12 mouse cellular contexts compared by ENCODE assay signal in the genomic region with DNA sequence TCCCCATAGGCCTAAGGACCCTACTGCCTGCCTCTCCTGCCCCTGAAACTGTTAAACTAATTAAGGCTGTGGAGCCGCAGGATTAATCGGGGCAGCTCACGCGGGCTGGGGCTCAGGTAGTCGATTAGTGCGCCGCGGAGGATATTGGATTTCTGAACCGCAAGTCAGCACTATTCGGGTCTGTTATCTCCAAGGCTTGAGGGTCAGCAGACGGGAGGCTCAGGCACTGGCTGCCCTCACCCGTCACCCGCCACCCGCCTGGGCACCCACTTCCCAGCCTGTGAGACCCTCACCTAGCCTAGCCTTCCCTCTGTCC. TPM values are rescaled to one million over a fixed set of nuclear protein-coding genes. Genes with fewer than 3 reads are reported as not detected.
DNase-seq lines count a peak whose midpoint lies in the region; ATAC-seq and TF ChIP-seq lines count a peak whose summit lies in the region.
"Had no signal": no experiment of that assay in that cellular context is flagged by ENCODE, and none has a peak within 500 bp of the region (broad histone marks: within the 10 kb centered on the region; RNA-seq: fewer than 3 reads in every experiment).

No protein-coding gene starts in this region.

- H3K9ac ChIP-seq in lung, embryonic 16.5 days (ENCODE audit: low read length) = no peak overlapping the region
- no peak overlapping the region for H3K9ac ChIP-seq in stomach, embryonic 15.5 days

- no peak for ATAC-seq in lung, embryonic 16.5 days (ENCODE audit: low read depth)
- ATAC-seq in stomach, embryonic 15.5 days (ENCODE audit: insufficient read depth, low FRiP score, low read depth) = no peak

- 59% methylated on average over 14 of the region's 14 CpGs for WGBS in cerebellum, adult 2 months
- WGBS in lung, embryonic 16.5 days = 57% methylated on average over 14 of the region's 14 CpGs
- 54% methylated on average over 14 of the region's 14 CpGs for WGBS in limb, embryonic 10.5 days
- WGBS in stomach, embryonic 15.5 days = 51% methylated on average over 14 of the region's 14 CpGs

- peak overlapping the region; percentile 6; the same call in 1 of the 2 replicates for H3K27ac ChIP-seq in cerebellum, adult 2 months (ENCODE audit: insufficient read depth, low read length)
- 0 out of 2 replicates have a peak overlapping the region, but pooled peaks have one; percentile 23 for H3K27ac ChIP-seq in lung, embryonic 16.5 days (ENCODE audit: low read length)
- H3K27ac ChIP-seq in limb, embryonic 10.5 days = peak overlapping the region; percentile 88
- 0 out of 2 replicates have a peak overlapping the region, but pooled peaks have one; percentile 40 for H3K27ac ChIP-seq in stomach, embryonic 15.5 days

- peaks cover 78% of the 10 kb centered on the region for H3K4me1 ChIP-seq in cerebellum, adult 2 months (ENCODE audit: control insufficient read depth, insufficient read depth, low read length)
- peaks cover 77% of the 10 kb centered on the region for H3K4me1 ChIP-seq in lung, embryonic 16.5 days (replicated peaks; ENCODE audit: control insufficient read depth, insufficient read depth, low read length)
- H3K4me1 ChIP-seq in limb, embryonic 10.5 days = peaks cover 100% of the 10 kb centered on the region
- H3K4me1 ChIP-seq in stomach, embryonic 15.5 days = peaks cover 98% of the 10 kb centered on the region

- TF ChIP-seq POLR2A in cerebellum, adult 2 months (IDR thresholded peaks at IDR 0.05; ENCODE audit: borderline replicate concordance, insufficient read depth, low read length) = no peak

- no peak overlapping the region for H3K4me2 ChIP-seq in lung, embryonic 16.5 days (ENCODE audit: low read depth, low read length)
- H3K4me2 ChIP-seq in stomach, embryonic 15.5 days = no peak overlapping the region

- H3K36me3 ChIP-seq in lung, embryonic 16.5 days (ENCODE audit: control insufficient read depth, insufficient read depth, low read length) = no peaks in the 10 kb centered on the region
- peaks cover 31% of the 10 kb centered on the region for H3K36me3 ChIP-seq in limb, embryonic 10.5 days
- H3K36me3 ChIP-seq in stomach, embryonic 15.5 days = 0 out of 2 replicates have a peak, but pooled peaks cover 4% of the 10 kb centered on the region

- H3K27me3 ChIP-seq in cerebellum, adult 2 months (ENCODE audit: control insufficient read depth, insufficient read depth, low read length) = no peaks in the 10 kb centered on the region
- H3K27me3 ChIP-seq in lung, embryonic 16.5 days (ENCODE audit: control insufficient read depth, insufficient read depth, low read depth, low read length) = no peaks in the 10 kb centered on the region
- H3K27me3 ChIP-seq in limb, embryonic 10.5 days (ENCODE audit: low read depth, poor library complexity, severe bottlenecking) = no peaks in the 10 kb centered on the region
- no peaks in the 10 kb centered on the region for H3K27me3 ChIP-seq in stomach, embryonic 15.5 days (replicated peaks)

- TF ChIP-seq CTCF in cerebellum, adult 2 months (IDR thresholded peaks at IDR 0.05; ENCODE audit: borderline replicate concordance, insufficient read depth, low read depth, low read length) = no peak

- DNase-seq in cerebellum, adult 2 months = no peak
- DNase-seq in cerebellum, adult 11 months = no peak
- no peak for DNase-seq in lung, postnatal 25 days (ENCODE audit: low spot score)
- DNase-seq in limb, embryonic 10.5 days (ENCODE audit: low spot score) = no peak
- DNase-seq in cerebellum, postnatal 4 days (ENCODE audit: low spot score in 2 of 2) = no peak
- DNase-seq in adrenal gland, adult 8-10 months = no peak
- DNase-seq: cerebellum, adult 8-10 months; gastrocnemius, postnatal 36 days; lung, postnatal 4 days; right cerebral cortex, postnatal 4 days had no signal

- H3K4me3 ChIP-seq in cerebellum, adult 2 months (replicated peaks; ENCODE audit: insufficient read depth, low read depth, low read length) = no peak overlapping the region
- no peak overlapping the region for H3K4me3 ChIP-seq in lung, embryonic 16.5 days (ENCODE audit: low read length)
- H3K4me3 ChIP-seq in limb, embryonic 10.5 days = peak overlapping the region; percentile 38
- H3K4me3 ChIP-seq in stomach, embryonic 15.5 days (replicated peaks) = no peak overlapping the region

- no peaks in the 10 kb centered on the region for H3K9me3 ChIP-seq in lung, embryonic 16.5 days (ENCODE audit: control insufficient read depth, low read length)
- H3K9me3 ChIP-seq in limb, embryonic 10.5 days (replicated peaks) = no peaks in the 10 kb centered on the region
- H3K9me3 ChIP-seq in stomach, embryonic 15.5 days = no peaks in the 10 kb centered on the region

RNA-seq across cellular contexts. Expression of a gene that starts 40.4 kb away (rescaled TPM):
- polyA plus RNA-seq in cerebellum, adult 2 months (2012; rRNA removed) = 30.8 and 34.3 TPM in 2 replicates
- polyA plus RNA-seq in lung, embryonic 16.5 days (2015; fragmentation: Nextera tagmentation; extraction: Ambion mirVana) = 8.0 and 8.2 TPM in 2 replicates
- polyA plus RNA-seq in limb, embryonic 10.5 days (2016; fragmentation: Nextera tagmentation; extraction: Ambion mirVana) = 13.0 and 13.8 TPM in 2 replicates
- 8.2 and 9.3 TPM in 2 replicates for polyA plus RNA-seq in stomach, embryonic 15.5 days (2015; fragmentation: Nextera tagmentation; extraction: Ambion mirVana)
- total RNA-seq in adrenal gland, adult 8-10 months (2022) = 100 to 1,000 TPM in 1 of 4 experiments, 10 to 100 TPM in 3; 72.0 to 109 (median 82.9) TPM

Comparison
In these comparisons a context has a peak if more than half of its experiments do, and no peak if none do; other contexts are left out.
1. H3K27ac ChIP-seq: peak in every context shown above with its lines; median percentile 88 in limb, embryonic 10.5 days; 40 in stomach, embryonic 15.5 days; 23 in lung, embryonic 16.5 days; 6 in cerebellum, adult 2 months.